Mouse (Mus musculus) stomach, embryonic 14.5 days (tissue): ENCODE results near the gene Cstb. TPM values are rescaled to one million over a fixed set of nuclear protein-coding genes. Genes with fewer than 3 reads are reported as not detected.

Experiments
- ATAC-seq: fragments of 200-750 bp; cut with Nextera tagmentation; 2 replicates; pipeline ENCODE4 v1.8.0; 2017; ENCODE audit warnings: low read depth, moderate TSS enrichment; ENCODE audit not compliant: insufficient number of reproducible peaks, insufficient read depth, low FRiP score
- H3K27ac ChIP-seq: fragments of 300-500 bp; sonication (generic); 2 replicates; pipeline ENCODE4 v1.5.1; 2014; ENCODE audit warnings: mild to moderate bottlenecking, low read length, moderate library complexity, mixed read lengths
- H3K27me3 ChIP-seq: fragments of 300-500 bp; sonication (generic); 2 replicates; pipeline ENCODE4 v1.6.1; 2014; ENCODE audit warnings: low read length, control low read depth, mixed read lengths; ENCODE audit not compliant: control insufficient read depth, insufficient read depth
- H3K36me3 ChIP-seq: fragments of 300-500 bp; sonication (generic); 2 replicates; pipeline ENCODE4 v1.6.1; 2014; ENCODE audit warnings: mild to moderate bottlenecking, control low read depth, low read length, moderate library complexity, mixed read lengths; ENCODE audit not compliant: control insufficient read depth, insufficient read depth
- H3K4me1 ChIP-seq: fragments of 300-500 bp; sonication (generic); 2 replicates; pipeline ENCODE4 v1.6.1; 2014; ENCODE audit warnings: low read length, control low read depth, mixed read lengths; ENCODE audit not compliant: control insufficient read depth, insufficient read depth
- H3K4me2 ChIP-seq: fragments of 300-500 bp; sonication (generic); replicated peaks from 2 replicates; pipeline ENCODE4 v1.6.1; 2014; ENCODE audit warnings: low read depth, low read length, control low read depth
- H3K4me3 ChIP-seq: fragments of 300-500 bp; sonication (generic); 2 replicates; pipeline ENCODE4 v1.5.1; 2014; ENCODE audit warnings: low read depth, low read length, control low read depth
- H3K9ac ChIP-seq: fragments of 300-500 bp; sonication (generic); replicated peaks from 2 replicates; pipeline ENCODE4 v1.6.1; 2014; ENCODE audit warnings: low read depth, mild to moderate bottlenecking, control low read depth, low read length, moderate library complexity, mixed read lengths
- H3K9me3 ChIP-seq: fragments of 300-500 bp; sonication (generic); 2 replicates; pipeline ENCODE4 v1.6.1; 2016; ENCODE audit warnings: low read depth, low read length, control low read depth; ENCODE audit not compliant: control insufficient read depth
- whole genome bisulfite sequencing: fragments of 180-500 bp; shearing (Covaris S2); extraction: QIAGEN DNeasy Blood & Tissue Kit; methylation state at CpG from one replicate; pipeline ENCODE4 v1.1.7; 2014; 5-methylcytosine and 5-hydroxymethylcytosine counted together
- polyA plus RNA-seq: library from polyadenylated mRNA; unstranded; fragments of >200 nt; fragmentation: Nextera tagmentation; extraction: Ambion mirVana; gene quantifications from 2 replicates; pipeline ENCODE4 v1.2.1, GENCODE M21; 2014

The Cstb gene
- polyA plus RNA-seq, 1 experiment from 2014 or later, result 443 TPM

DNA sequence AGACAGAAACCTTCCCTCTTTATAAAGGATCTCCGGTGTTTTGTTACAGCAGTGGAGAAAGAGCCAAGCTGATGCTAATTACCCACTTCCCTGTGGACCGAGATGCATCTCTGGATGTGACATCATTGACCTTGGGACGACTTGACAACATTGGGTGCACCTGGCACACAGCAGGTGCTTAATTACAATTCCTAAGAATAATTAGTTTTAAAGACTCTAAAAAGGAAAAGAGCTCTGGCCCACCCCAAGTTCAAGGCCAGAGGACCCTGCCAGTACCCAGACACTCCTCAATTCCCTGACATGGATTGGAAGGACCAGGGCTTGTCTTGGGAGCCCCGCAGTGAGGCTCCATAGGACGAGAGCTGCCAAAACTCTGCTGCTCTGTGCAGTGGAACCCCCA is 16.1 kb downstream of the Cstb start:
- Histone ChIP-seq H3K4me1 (no peaks in the 10 kb centered on the region), H3K36me3 (no peaks in the 10 kb centered on the region), H3K27ac (no peak overlapping the region), H3K27me3 (no peaks in the 10 kb centered on the region), H3K4me3 (no peak overlapping the region), H3K4me2 (no peak overlapping the region), H3K9me3 (no peaks in the 10 kb centered on the region), H3K9ac (no peak overlapping the region)
- WGBS, result 85% methylated on average over 5 of the region's 5 CpGs
- ATAC-seq, result no peak

DNA sequence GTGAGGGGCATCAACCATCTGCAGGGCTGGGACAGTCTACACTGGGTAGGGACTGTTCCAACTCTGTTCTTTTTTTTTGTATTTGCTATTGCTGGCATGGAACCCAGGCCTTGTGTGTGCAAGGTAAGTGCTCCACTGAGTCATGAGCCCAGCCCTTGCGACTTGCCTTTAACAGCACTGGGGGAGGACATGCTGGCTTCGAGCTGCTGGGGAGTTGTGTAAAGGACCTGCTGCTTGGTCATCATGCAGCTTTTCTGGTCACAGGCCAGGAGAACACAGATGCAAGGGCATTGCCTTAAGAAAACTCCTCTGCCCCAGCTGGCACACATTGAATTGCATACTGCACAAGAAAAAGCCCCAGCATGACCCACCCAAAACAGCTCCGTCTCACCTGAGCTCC is 16.8 kb downstream of the Cstb start:
- H3K4me3 ChIP-seq, result no peak overlapping the region
- no peaks in the 10 kb centered on the region for H3K4me1 ChIP-seq
- 93% methylated on average over 3 of the region's 3 CpGs for WGBS
- H3K9me3 ChIP-seq, result no peaks in the 10 kb centered on the region
- H3K36me3 ChIP-seq, result no peaks in the 10 kb centered on the region
- H3K9ac ChIP-seq, result no peak overlapping the region
- H3K4me2 ChIP-seq, result no peak overlapping the region
- no peaks in the 10 kb centered on the region for H3K27me3 ChIP-seq
- no peak overlapping the region for H3K27ac ChIP-seq
- ATAC-seq, result no peak

DNA sequence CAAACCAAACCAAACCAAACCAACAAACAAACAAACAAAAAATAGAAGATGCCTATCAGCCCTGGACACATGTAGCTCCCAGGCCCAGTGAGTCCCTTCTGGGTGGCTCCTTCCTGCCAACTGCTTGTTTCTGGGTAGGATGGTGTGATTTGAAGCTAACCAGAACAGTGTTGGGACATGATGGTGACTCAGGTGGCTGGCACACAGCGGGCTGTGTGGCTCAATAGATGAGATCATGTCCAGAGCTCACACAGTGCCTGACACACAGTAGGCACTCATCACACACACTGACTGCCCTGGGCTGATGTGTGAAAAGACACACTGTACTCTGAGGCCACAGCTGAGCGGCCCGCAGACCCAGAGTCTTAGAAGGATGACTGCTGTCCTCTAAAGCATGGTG is 20.7 kb downstream of the Cstb start:
- Histone ChIP-seq H3K27ac (no peak overlapping the region), H3K27me3 (no peaks in the 10 kb centered on the region), H3K9me3 (no peaks in the 10 kb centered on the region), H3K36me3 (peaks cover 4% of the 10 kb centered on the region; the same call in 1 of the 2 replicates), H3K4me2 (no peak overlapping the region), H3K9ac (no peak overlapping the region), H3K4me3 (no peak overlapping the region), H3K4me1 (no peaks in the 10 kb centered on the region)
- 98% methylated on average over 3 of the region's 3 CpGs for WGBS
- ATAC-seq, result no peak

DNA sequence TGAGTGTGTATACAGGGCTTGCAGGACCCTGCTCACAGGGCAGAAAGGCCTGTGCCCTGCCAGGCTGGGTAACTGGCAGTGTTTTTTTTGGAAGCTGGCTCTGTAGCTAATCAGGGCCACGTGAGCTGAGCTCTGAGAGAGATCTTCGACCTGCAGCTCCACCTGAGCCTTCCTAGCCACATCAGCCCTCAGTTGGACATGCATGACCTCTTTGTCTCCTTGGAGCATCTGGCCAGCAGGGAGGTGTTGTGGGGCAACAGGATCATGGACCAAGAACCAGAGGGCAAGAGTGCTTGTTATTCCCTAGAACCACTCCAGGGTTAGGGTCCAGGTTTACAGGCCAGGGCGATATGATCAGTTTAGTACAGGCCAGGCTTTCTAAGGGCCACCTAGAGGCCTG is 21.9 kb downstream of the Cstb start:
- Histone ChIP-seq H3K4me3 (no peak overlapping the region), H3K4me1 (no peaks in the 10 kb centered on the region), H3K27me3 (no peaks in the 10 kb centered on the region), H3K9ac (no peak overlapping the region), H3K4me2 (no peak overlapping the region), H3K36me3 (peaks cover 4% of the 10 kb centered on the region; the same call in 1 of the 2 replicates), H3K9me3 (no peaks in the 10 kb centered on the region), H3K27ac (no peak overlapping the region)
- ATAC-seq, result no peak
- 83% methylated on average over 3 of the region's 3 CpGs for WGBS

DNA sequence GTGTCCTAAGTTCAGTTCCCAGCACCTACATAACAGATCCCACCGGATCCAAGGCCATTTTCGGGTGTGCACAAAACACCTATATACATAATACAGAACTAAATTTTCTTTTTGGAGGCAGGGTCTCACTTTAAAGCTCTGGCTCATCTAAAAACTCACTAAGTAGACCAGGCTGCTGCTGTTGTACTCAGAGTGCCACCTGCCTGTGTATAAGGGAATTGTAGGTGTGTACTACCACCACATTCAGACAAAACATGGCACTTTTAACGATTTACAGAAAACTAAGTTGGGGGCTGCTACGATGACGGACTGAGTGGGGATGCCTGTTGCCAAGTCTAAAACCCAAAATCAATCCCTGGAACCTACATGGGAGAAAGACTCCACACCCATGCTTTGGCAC is 25.3 kb downstream of the Cstb start:
- Histone ChIP-seq H3K4me2 (no peak overlapping the region), H3K36me3 (peaks cover 4% of the 10 kb centered on the region; the same call in 1 of the 2 replicates), H3K9me3 (no peaks in the 10 kb centered on the region), H3K27me3 (no peaks in the 10 kb centered on the region), H3K27ac (no peak overlapping the region), H3K4me1 (no peaks in the 10 kb centered on the region), H3K9ac (no peak overlapping the region), H3K4me3 (no peak overlapping the region)
- no peak for ATAC-seq
- WGBS, result 89% methylated on average over 5 of the region's 5 CpGs

DNA sequence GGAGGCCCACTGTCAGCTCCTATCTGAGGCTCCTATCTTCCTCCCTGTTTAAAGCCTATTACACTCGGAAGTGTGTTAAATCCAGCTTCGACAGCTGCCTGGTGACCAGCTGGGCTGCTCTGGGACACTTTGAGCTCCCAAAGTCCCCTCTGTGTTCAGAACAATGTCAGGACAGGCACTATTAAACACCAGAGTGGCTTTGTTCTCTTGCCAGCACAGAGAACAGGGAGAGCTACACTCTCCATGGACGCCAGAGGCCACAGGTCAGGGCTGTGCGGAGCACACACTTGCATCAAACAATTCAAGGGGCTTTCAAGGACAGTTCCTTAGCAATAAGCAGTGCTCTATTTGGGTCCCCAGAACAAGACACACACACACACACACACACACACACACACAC is 27.2 kb downstream of the Cstb start:
- Histone ChIP-seq H3K27ac (no peak overlapping the region), H3K36me3 (peaks cover 4% of the 10 kb centered on the region; the same call in 1 of the 2 replicates), H3K27me3 (no peaks in the 10 kb centered on the region), H3K4me3 (no peak overlapping the region), H3K4me2 (no peak overlapping the region), H3K9ac (no peak overlapping the region), H3K9me3 (no peaks in the 10 kb centered on the region), H3K4me1 (0 out of 2 replicates have a peak, but pooled peaks cover 3% of the 10 kb centered on the region)
- 64% methylated on average over 4 of the region's 4 CpGs for WGBS
- ATAC-seq, result no peak

DNA sequence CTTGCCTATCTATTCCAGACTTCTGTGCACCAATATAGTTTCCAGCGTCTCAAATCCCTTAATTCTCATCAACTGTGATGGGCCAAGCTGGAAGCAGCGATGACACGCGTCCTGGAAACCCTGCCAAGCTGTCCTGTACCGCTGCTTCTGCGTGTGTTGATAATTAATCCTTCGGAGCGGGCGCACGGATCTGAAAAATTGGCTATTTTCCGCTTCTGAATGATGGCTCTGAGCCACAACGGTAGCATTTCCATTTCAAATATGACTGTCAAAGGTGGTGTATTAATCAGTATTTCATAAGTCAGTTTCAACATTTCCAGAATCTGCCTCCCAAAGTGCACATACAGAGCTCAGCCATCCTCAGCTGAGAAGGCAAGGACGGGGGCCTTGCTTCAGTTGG is 31.2 kb downstream of the Cstb start:
- Histone ChIP-seq H3K9me3 (no peaks in the 10 kb centered on the region), H3K4me1 (0 out of 2 replicates have a peak, but pooled peaks cover 11% of the 10 kb centered on the region), H3K4me2 (no peak overlapping the region), H3K4me3 (no peak overlapping the region), H3K36me3 (no peaks in the 10 kb centered on the region), H3K27me3 (no peaks in the 10 kb centered on the region), H3K27ac (no peak overlapping the region), H3K9ac (no peak overlapping the region)
- 80% methylated on average over 13 of the region's 13 CpGs for WGBS
- ATAC-seq, result no peak

DNA sequence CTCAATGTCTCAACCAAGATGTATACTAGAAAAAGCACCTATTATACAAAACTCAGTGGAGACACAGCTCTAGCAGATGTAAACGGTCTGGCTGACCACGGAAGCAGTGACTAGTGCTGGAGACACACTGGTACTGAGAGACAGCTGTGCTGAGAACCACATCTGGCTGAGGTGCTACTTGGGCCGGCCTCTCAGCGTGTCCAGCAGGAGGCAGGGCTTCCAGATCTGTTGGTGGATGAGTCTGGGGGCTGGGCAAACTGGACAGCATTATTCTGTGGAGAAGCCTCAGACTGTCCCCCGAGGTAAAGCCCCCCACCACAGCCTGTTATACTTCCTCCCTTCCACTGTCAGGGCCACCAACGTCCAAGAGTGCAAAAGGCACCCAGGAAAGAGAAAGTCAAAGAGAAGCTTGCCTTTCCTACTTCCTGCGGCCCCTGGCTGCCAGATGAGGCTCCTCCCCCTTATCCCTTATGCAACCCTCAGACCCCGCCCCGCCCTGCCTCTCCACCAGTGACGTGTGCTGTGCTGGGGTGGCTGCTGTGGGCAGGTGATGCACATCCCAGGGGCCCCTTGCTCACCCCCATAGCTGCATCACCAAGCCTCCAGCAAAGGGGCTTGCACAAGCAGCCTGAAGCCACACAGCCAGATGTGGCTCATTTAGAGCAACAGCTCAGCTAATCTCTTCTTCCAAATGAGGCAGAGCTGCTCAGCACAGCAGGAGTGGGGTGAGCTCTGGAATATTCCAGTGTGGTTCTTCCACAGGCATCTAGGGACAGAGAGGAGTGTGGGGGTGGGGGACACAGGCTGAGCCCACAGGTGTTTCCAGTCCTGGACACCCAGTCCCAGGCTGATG is 32.3 kb downstream of the Cstb start:
- H3K27ac ChIP-seq, result no peak overlapping the region

More for the DNA sequence above, 32.3 kb downstream of the Cstb start:
- Histone ChIP-seq H3K9ac (no peak overlapping the region), H3K4me1 (0 out of 2 replicates have a peak, but pooled peaks cover 11% of the 10 kb centered on the region), H3K4me2 (peak overlapping the region; percentile 26; the same call in 1 of the 2 replicates), H3K27me3 (no peaks in the 10 kb centered on the region), H3K4me3 (no peak overlapping the region), H3K36me3 (no peaks in the 10 kb centered on the region), H3K9me3 (no peaks in the 10 kb centered on the region)
- peak; percentile 56 for ATAC-seq
- WGBS, result 19% methylated on average over 10 of the region's 10 CpGs
